Mouse (Mus musculus): ENCODE data around the gene Ints1.
A peak's percentile ranks its signal among the peaks of the same experiment; 100 is the strongest.

Ints1 gene

DNA sequence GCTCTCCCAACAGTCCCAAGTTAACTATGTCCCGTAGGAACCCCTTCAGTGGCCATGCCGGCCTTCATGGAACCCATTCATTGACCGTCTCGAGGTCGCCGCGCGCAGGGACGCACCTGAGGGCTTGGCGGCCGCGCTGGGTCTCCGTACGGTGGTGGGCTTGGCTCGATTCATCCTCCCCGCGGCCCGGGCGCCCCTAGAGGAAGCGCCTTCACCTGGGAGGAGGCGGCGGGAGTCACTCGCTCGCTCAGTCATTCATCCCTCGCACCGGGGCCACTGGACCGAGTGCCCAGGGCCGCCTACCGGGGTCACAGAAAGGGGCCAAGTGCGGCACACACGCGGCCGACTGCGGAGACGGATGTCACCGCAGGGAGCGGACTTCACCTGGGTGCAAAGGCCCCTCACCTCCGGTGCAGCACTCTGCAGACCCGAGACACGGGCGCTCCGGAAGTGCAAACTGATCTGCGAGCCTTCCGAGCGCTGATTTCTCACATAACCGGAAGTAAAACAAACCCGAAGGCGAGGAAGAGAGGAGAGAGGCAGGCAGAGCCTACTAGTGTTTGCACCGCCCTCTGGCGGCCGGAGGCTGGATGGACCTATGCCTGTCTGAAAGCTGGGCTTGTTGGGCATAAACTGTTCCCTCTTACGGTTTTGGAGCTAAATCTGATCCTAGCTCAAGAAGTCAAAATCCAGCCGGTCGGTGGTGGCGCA, at the start of gene Ints1:
TSS of gene Ints1 (minus strand) at position 459 of the 711 bp plus-strand sequence.
- peak; percentile 98 for DNase-seq (ENCODE audit: low read depth, low spot score)

DNA sequence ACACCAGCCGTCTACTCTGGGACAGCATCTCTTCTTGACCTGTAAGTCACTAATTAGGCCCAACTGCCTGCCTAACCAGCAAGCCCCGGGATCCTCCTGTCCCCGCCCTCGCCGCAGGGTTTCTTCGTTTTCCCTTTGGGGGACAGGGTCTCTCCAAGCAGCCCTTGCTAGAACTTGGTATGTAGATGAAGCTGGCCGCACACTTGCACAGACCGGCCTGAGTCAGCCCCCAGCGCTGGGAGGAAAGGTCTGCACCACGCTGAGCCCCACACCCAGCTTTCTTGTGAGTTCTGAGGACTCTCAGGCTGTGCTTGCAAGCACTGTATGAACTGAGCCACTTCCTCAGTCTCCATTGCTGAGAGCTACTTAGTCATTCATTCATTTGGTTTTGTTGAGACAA, 49.1 kb upstream of the Ints1 start:
- no peak for DNase-seq (ENCODE audit: low read depth, low spot score)

DNA sequence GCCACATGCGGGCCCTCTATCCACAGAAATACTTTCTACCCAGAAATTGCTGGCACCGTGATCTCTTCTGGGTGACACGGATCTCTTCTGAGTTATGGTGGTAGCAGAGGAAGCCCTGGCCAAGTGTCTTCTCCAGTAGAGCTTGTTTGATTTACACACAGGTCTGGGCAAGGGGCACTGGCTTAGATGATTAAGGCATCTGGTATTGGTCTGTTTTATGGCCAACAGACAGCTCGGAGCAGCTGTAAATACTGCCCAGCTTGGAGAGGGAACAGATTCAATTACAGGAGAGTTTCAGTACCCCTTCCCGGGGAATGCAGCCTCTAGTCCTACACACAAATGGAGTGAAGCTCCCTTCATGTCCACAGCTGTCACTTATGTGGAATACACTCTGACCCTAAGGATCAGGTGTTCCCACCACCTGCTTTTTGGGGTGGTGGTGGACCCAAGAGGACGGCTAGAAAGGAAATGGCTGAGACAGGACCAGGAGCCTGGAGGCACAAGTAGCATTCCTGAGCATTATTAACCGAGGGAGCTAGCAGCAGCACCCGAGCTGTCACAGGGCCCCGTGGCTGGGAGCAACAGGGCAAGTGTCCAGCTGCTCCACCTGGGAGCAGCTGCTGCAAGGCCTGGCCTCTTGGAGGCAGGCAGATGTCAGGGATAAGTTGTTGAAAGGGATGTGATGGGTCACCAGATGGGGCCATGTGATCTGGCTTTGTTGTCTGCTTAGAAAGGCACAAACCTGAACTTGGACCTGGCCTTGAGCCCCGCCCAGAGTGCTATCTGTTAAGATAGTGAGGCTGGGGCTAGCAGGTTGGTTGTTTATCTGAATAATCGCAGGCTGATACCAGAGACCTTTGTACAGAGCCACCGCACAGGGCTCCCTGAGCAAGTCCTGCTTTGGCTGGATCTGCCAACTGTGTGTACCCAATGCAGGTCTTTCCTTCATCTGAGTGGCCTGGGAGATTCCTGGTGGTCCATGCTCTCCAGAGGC, 46.3 kb upstream of the Ints1 start:
- no peak for DNase-seq (ENCODE audit: low read depth, low spot score)

DNA sequence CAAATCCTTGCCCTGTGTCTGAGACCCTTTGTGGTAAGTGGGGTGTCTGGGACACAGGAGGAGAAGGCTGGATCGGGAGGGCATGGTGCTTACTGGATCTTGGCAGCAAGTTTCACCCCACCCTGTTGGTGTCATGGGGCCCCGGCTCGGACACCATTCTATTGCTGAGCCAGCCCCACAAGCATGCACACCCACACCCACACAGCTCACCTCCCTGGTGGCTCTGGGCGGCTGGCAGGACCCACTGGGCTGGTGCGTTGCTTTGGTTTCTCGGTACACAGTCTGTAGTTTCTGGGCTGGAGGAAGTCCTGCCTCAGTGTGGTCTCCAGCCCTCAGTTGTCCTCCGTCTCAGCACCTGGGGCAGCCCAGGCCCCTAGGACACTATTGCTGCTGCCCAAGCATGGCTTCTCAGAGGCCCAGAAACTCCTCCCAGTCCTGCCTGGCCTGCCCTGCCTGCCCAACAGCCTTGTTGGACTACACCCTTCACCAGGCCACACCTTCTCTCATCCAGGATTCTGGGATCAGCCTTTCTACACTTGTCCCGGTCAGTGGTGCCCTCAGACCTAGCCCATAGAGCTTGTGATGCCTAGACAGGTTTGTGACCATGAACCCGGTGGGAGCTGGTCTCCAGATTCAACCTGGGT, 44.2 kb upstream of the Ints1 start, which contains the start of gene Tmem184a:
TSS of gene Tmem184a (minus strand) at position 380 of the 644 bp plus-strand sequence.
- DNase-seq (ENCODE audit: low read depth, low spot score): no peak

DNA sequence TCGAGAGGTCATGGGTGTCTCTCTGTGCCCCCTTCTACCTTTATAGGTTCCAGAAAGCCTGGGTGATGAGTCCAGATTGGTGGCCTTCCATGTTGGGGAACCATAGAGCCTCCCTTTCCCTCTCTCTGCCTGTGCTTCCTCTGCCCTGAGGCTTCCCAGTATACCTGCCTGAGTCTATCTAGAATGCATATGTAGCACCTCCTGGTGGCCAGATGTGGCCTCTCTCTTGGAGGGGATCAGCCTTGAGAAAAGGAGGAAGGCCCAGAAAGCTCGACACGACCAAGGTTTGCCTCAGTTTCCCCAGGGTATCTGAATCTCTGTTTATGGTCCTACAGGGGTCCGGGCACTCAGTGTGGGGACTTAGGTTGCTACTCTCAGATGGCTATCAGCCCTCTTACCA, 43.3 kb upstream of the Ints1 start:
- peak; percentile 49 for DNase-seq (ENCODE audit: low read depth, low spot score)

DNA sequence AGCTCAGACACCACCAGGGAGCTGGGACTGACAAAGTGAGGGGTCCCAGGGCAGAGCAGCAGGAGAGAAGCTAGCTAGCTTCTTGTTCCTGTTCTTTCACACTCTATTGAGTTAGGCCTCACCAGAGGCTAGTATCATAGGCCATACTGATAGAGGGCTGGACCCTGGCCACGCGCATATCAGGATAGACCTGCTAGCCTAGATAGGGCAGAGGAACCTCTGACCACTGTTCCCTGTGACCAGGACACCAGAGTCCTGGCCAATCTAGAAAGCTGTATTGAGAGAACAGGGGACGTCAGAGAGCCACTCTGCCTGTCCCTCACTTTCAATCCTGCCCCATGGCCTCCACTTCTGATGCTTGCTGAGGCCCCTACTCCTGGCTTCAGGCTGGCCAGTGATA, 42.6 kb upstream of the Ints1 start:
- no peak for DNase-seq (ENCODE audit: low read depth, low spot score)

DNA sequence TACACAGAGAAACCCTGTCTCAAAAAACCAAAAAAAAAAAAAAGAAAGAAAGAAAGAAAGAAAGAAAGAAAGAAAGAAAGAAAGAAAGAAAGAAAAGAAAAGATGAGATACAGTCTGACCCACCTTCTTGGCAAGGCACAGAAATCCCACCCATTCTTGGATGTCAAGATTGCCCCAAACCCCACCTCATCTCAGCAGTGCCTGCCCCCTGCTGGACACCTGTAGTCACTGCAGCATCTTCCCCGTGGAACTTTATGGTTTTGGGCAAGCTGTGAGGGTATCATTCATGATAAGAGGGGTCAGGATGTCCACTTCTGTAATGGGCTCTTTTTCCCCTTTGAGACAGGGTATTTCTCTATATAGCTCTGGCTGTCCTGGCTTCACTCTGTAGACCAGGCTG, 41.8 kb upstream of the Ints1 start:
- no peak for DNase-seq (ENCODE audit: low read depth, low spot score)

DNA sequence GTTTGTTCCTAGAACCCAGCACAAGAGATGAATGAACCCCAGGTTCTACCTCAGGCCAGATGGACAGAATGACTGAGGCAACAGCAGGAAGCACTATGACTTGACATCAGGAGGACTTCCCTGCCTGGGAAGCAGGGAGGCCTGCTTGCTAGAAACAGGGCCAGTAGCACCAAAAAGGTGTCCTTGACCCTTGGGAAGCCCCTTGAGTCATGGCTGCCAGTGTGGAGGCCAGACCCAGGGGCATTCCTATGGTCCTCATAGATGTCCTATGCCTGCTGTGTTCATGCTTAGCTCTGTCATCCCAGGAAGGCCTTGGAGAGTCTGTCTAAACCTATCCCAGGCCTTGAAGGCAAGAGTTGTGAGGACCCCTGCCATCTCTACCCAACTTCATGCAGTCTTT, 41.0 kb upstream of the Ints1 start:
- no peak for DNase-seq (ENCODE audit: low read depth, low spot score)

DNA sequence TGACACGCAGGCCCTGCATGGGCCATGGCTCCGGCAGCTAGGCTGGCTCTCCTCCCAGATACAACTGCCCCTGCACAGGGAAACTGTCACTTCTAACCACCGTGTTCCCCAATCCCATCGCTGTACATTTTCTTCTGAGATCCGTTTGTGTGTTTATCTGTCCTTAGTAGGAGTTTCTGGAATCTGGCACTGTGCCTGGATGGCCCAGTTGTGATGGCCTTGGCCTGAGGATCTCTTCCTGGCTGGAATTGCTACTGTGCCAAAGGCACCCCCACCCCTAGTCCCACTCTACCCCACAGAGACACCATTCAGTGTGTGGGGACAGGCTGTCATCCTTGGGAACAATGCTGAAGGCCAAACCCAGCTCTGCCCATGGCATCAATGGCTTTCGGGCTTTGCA, 40.5 kb upstream of the Ints1 start:
- DNase-seq (ENCODE audit: low read depth, low spot score): peak; percentile 48

DNA sequence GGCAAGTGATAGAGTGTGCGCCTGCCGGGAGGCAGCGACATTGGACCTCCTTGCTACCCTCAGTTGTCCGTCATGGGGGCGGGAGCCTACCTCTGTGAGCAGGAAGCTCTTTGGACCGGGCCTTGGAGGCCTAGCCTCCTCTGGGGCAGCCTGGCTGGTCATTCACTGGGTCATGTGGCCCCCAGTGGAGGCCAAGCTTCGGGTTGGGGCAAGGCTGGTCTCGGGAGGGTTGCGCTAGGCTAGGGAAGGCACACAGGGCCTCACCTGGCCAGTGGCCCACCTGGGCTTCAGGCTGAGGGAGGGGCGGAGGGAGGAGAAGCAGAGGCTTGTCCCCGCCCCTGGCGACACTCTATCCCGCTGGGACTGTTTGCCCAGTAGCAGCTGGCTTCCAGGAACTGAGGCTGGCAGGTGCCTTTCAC, 38.5 kb upstream of the Ints1 start:
- no peak for DNase-seq (ENCODE audit: low read depth, low spot score)

DNA sequence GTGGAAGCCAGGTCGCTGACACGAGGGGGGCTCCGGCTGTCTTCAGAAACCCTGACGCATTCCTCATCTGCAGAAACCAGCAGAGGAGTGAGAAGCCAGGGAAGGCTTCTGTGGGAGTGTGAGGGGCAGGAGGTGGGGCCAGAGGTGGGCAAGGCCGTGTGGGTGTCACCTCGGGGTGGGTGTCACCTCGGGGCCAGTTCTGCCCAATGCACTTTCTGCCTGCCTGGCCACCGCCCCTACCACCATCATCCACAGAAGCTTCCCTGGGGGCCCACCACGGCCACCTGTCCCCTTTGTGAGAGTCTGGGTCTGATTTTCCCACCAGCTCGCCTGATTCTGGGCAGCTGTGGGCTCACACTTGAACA, 37.6 kb upstream of the Ints1 start:
- no peak for DNase-seq (ENCODE audit: low read depth, low spot score)

DNA sequence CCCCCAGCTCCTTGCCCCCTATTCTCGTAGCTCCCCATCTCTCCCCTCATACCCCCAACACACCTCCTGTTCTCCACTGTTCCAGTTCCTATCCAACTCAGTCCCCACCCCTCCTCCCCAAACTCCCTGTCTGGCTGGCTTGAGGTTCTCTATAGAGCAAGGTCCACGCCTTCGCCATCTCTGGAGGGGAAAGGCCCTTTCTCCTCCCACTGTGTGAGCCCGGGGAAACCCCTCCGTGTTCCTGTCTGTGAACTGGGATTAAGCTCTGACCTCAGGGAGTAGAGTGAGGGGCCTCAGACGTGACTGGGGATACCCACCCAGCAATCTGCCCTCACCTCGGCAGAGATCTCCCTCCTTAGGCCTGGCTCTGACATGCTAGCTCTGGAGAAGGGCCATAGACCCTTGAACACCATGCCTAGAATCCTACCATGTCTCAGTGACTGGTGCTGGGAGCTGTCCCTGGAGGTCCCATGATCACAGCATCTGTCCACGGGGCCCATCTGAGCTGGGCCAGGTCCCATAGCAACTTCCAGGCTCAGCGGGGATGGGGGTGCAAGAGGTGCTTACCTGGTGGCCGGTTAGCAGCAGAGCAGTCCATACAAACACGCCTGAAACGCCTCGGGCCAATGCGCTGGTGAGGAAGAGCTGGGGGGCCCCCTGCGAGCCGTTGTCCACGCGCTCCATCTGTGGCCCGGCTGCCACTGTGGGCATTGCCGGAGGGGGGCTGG, 37.1 kb upstream of the Ints1 start:
- no peak for DNase-seq (ENCODE audit: low read depth, low spot score)

DNA sequence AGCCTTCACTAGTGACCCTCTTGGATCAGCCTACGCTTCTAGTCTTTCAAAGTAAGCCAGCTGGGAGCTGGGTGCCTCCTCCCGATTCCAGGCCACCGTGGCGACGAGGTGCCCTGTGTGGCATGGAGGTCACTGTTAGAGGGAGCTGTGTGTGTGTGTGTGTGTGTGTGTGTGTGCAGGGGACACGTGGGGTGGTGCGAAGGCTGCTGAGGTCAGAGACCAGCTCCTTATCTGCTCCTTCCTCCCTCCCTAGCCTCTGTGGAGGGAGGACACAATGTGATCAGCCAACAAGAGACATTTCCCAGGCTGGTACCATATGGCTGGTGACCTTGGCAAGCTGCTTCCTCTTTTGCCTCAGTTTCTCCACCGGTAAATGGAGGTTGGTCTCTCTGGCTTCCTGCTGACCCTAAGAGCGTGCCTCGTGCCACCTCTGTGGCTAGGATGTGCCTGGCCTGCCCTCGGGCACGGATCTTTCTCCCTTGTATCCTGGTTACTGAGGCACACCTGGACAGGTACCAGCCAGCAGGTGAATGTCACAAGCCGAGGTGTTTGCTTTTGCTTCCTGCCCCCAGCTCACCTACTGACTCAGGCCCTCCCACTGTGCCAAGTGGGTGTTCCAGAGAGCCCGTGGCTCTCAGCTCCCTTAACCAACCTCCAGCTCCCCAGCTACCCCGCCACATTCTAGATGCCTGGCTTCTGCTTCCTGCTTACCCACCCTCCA, 36.4 kb upstream of the Ints1 start:
- no peak for DNase-seq (ENCODE audit: low read depth, low spot score)

DNA sequence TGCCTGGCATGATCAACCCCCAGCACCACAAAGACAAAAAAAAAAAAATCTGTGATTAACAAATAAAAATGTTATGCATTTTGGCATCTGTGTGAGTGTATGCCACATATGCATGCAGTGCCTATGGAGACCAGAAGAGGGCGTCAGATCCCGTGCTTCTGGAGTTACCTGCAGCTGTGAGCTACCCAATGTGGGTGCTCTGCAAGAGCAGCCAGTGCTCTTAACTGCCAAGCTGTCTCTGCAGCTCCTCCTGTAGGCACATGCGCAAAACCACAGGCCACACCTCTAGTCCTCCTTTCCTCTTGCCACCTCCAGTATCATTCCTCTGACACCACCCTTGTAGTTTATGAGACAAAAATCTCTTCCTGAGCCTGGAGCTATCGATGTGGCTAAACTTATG, 33.9 kb upstream of the Ints1 start:
- DNase-seq (ENCODE audit: low read depth, low spot score): no peak

DNA sequence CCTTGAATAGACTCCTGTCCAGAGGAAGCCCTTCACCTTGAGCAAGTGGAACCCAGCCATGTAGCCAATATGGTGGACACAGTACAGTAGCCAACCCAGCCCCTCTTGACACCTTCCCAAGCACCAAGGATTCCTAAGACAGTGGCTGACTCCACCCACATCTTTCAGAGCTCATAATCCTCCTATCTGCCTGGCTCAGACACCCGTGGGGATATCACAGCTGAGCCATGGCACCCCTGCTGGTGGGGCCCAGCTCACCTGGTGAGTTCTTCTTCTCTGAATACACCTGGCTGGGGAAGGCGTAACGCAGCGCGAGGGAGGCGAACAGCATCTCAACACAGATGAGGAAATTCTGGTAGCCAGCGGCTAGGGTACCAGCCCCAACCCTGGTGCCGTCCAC, 30.4 kb upstream of the Ints1 start:
- DNase-seq (ENCODE audit: low read depth, low spot score): no peak

DNA sequence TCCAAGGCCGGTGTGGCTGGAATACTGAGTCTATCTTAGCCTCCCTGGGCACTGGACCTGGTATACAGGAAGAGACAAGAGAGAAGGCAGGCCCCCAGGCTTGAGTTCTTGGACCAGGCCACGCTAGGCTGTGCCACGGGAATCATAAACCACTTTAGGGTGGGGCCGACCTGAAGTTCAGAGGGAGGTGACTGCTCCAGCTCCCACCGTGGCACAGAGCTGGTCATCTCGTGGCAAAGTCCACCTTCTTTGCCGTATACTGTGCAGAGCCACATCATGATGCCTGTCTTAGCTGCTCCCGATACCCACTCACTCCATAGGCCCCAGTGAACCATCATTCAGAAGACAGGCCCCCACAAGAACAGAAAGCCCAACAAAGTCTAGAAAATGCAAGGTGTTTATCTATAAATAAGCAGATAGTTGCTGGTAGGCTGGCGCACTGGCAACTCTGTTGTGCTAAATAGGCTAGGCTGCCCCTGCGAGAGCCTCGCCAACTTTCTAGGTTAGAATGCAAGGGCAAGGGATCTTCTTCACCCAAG, 29.2 kb upstream of the Ints1 start:
- DNase-seq (ENCODE audit: low read depth, low spot score): no peak

DNA sequence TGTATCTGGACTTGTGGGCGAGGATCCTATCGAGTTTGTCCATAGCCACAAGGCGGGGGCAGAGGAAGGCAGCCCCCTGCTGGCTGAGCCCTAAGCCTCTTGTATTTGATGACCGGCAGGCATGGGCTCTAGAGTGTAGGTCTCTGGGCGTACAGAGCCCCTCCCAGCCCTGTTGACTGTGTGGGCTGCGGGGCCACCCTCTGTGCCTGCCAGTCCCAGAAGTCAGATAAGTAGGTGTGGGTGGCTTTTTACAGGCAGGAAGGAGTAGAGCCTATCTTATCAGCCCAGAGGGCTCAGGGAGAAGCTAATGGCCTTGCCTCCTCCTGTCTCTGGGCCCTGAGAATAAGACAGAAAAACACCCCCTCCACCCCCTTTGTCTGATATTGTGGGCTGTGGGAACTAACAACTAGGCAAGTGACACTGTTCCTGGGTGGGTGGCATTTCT, 28.7 kb upstream of the Ints1 start:
- DNase-seq (ENCODE audit: low read depth, low spot score): no peak

DNA sequence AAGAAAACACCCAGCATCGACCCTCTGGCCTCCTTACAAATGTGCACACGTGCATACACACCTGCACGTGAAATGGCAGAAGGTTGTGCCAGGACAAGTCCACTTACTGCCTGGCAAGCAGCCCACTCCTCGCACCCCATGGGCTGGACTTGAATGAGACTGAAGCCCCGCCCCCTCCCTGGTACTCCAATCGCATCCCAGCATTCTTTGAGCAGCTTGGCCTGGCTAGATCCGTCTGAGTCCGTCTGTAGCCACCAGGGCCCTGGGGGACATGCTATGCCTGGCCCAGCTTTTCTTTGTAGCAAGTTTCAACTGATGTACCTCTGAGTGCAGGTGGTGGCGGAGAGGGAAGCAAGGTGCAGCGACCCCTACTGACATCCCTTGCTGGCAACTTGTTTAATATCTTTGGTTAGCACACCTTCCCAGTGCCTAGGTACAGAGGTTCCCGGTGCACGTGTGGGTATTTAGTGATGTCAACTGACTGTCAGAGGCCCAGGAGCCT, 28.2 kb upstream of the Ints1 start:
- DNase-seq (ENCODE audit: low read depth, low spot score): no peak

DNA sequence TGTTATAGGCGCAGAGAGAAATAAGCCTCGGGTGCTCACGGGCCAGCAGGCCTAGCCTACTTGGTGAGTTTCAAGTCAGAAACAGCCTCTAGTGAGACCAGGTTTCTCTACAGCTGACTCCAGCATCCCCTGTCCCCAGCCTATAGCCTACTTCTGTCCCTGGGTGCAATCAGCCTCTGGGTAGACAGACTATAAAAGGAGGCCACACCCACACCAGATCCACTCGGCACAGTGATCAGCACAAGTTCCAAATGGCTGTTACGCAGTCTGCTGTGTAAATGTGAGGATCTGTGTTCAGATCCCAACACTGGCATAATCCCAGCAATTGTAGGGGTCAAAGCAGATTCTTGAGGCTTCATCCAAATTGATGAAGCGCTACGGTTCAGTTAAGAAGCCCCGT, 27.7 kb upstream of the Ints1 start:
- no peak for DNase-seq (ENCODE audit: low read depth, low spot score)

DNA sequence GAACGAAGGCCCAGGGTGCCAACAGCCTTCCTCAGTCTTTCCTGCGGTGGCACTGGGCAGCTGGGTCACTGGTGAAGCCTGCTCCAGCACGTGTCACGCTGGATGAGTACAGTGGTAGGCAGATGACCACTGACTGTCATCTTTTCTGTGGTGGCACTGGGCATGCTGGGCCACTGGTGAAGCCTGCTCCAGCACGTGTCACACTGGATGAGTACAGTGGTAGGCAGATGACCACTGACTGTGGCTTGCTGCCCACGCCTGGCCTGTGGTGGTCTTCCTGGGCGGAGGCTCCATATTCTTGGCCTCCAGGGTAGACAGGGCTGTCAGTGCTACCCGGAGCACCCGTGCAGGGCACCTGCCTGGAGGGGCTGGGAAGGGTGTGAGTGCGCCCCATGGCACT, 26.4 kb upstream of the Ints1 start:
- no peak for DNase-seq (ENCODE audit: low read depth, low spot score)

All from brain, adult 2 months (tissue).